Mouse (Mus musculus) myocyte (in vitro differentiated cells): ENCODE measurements around the gene Ugt1a9. TPM values are rescaled to one million over a fixed set of nuclear protein-coding genes. Genes with fewer than 3 reads are reported as not detected.

Experiments used
- H3K27me3 ChIP-seq: one replicate; pipeline ENCODE4 v1.6.1; 2011; ENCODE audit not compliant: control insufficient read depth, insufficient read depth, insufficient read length
- H3K36me3 ChIP-seq: one replicate; pipeline ENCODE4 v1.6.1; 2011; ENCODE audit not compliant: control insufficient read depth, insufficient read depth
- H3K4me2 ChIP-seq: one replicate; pipeline ENCODE4 v1.6.1; 2011; ENCODE audit warnings: low read depth, control low read depth
- H3K4me3 ChIP-seq: one replicate; pipeline ENCODE4 v1.5.1; 2011; ENCODE audit warnings: mild to moderate bottlenecking, control low read depth, moderate library complexity
- H3K79me2 ChIP-seq: one replicate; pipeline ENCODE4 v1.6.1; 2011; ENCODE audit not compliant: control insufficient read depth, insufficient read depth
- H3ac ChIP-seq: one replicate; pipeline ENCODE4 v1.6.1; 2011; ENCODE audit not compliant: control insufficient read depth, insufficient read length
- CEBPB ChIP-seq: IDR thresholded peaks from 2 replicates; pipeline ENCODE4 v1.6.1; 2011; ENCODE audit warnings: mild to moderate bottlenecking, moderate library complexity; ENCODE audit not compliant: poor library complexity, insufficient read depth, severe bottlenecking
- E2F4 ChIP-seq: IDR thresholded peaks from one replicate; pipeline ENCODE4 v1.6.1; 2011; ENCODE audit warnings: mild to moderate bottlenecking, control low read depth, moderate library complexity; ENCODE audit not compliant: insufficient read depth
- MAX ChIP-seq: IDR thresholded peaks from one replicate; pipeline ENCODE4 v1.6.1; 2011; ENCODE audit warnings: low read depth, mild to moderate bottlenecking, control low read depth
- MYOD1 ChIP-seq, 3 experiments: IDR thresholded peaks; one replicate each; pipeline ENCODE4 v1.6.1; 2011; ENCODE audit warnings: control low read depth in 2 of 3, low read depth in 2 of 3, mild to moderate bottlenecking in 2 of 3, moderate library complexity in 1 of 3; ENCODE audit not compliant: insufficient read length in 2 of 3, control insufficient read depth in 1 of 3
- MYOG ChIP-seq, 3 experiments: IDR thresholded peaks; one replicate each; pipeline ENCODE4 v1.6.1; 2011; ENCODE audit warnings: control low read depth in 2 of 3, low read depth in 2 of 3, mild to moderate bottlenecking in 2 of 3; ENCODE audit not compliant: insufficient read length in 2 of 3, control insufficient read depth in 1 of 3, insufficient read depth in 1 of 3
- POLR2A ChIP-seq: IDR thresholded peaks from one replicate; pipeline ENCODE4 v1.6.1; 2011; ENCODE audit warnings: low read depth, mild to moderate bottlenecking, control low read depth, moderate library complexity; ENCODE audit not compliant: insufficient read length
- POLR2AphosphoS2 ChIP-seq: IDR thresholded peaks from one replicate; pipeline ENCODE4 v1.6.1; 2011; ENCODE audit warnings: low read depth, control low read depth; ENCODE audit not compliant: insufficient read length
- REST ChIP-seq: IDR thresholded peaks from one replicate; pipeline ENCODE4 v1.6.1; 2011; ENCODE audit warnings: mild to moderate bottlenecking, control low read depth, moderate library complexity; ENCODE audit not compliant: insufficient read depth, insufficient read length
- SRF ChIP-seq: IDR thresholded peaks from one replicate; pipeline ENCODE4 v1.6.1; 2011; ENCODE audit warnings: low read depth; ENCODE audit not compliant: control insufficient read depth, insufficient read length
- TCF12 ChIP-seq: IDR thresholded peaks from one replicate; pipeline ENCODE4 v1.6.1; 2011; ENCODE audit warnings: mild to moderate bottlenecking, control low read depth; ENCODE audit not compliant: poor library complexity, insufficient read depth, severe bottlenecking
- TCF3 ChIP-seq: IDR thresholded peaks from one replicate; pipeline ENCODE4 v1.6.1; 2011; ENCODE audit warnings: low read depth, control low read depth; ENCODE audit not compliant: insufficient read length
- USF1 ChIP-seq: IDR thresholded peaks from one replicate; pipeline ENCODE4 v1.6.1; 2011; ENCODE audit warnings: low read depth, mild to moderate bottlenecking, control low read depth, moderate library complexity
- polyA plus RNA-seq: library from polyadenylated mRNA; unstranded; fragments of >200 nt; fragmentation: generic; extraction: Trizol; gene quantifications from one replicate; pipeline ENCODE4 v1.2.1, GENCODE M21; 2012; ENCODE audit warnings: missing spikeins

The Ugt1a9 gene
- polyA plus RNA-seq, 1 experiment, result not detected

DNA sequence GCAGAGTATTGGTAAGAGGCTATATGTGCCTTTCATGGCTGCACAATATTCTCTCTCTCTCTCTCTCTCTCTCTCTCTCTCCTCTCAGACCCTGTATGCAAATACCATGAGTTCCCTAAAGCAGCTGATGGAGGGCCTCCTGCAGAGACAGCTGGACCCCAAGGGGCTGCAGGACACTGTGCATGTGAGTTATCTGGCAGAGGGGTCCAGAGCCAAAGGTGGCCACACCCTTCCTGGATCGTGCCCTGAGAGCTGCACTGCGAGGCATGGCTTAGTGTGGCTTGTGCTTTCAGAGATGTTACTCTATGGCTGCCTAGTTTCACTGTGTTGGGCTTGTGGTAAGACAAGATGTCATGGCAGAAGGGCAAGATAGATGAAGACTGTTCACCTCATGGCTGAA, 177.1 kb downstream of the Ugt1a9 start:
- Histone ChIP-seq H3K4me3 (no peak overlapping the region), H3K36me3 (no peaks in the 10 kb centered on the region), H3K27me3 (peaks cover 12% of the 10 kb centered on the region), H3ac (no peak overlapping the region), H3K4me2 (no peak overlapping the region), H3K79me2 (no peaks in the 10 kb centered on the region)
- no peak for TF ChIP-seq CEBPB
- no peak for TF ChIP-seq POLR2A
- TF ChIP-seq MYOG (IDR thresholded peaks at IDR 0.05; ENCODE audit: control insufficient read depth in 1 of 3, insufficient read depth in 1 of 3, insufficient read length in 2 of 3, low read depth in 2 of 3), result no peak
- no peak for TF ChIP-seq TCF3
- TF ChIP-seq TCF12, result no peak
- no peak for TF ChIP-seq SRF

DNA sequence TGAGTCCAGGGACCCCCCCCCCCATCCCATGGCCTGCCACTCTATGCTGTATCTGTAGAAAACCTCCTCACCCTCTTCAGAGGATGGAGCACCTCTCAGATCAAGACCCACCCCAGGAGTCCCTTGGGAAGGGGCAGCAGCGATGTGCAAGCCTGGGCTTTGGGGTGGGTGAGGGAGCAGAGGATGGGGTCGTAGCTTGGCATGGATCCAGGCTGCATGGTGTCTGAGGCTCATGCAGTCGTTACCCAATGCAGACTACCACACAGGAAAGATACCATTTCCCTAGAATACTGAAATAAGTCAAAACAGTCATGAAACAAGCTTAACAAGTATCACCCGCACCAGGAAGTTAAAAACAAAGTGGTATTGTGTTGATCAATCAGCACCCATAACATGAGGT, 178.1 kb downstream of the Ugt1a9 start:
- H3K79me2 ChIP-seq, result no peaks in the 10 kb centered on the region
- TF ChIP-seq CEBPB (no peak), POLR2A (no peak), USF1 (no peak), MYOD1 (IDR thresholded peaks at IDR 0.05; ENCODE audit: control insufficient read depth in 1 of 3, insufficient read length in 2 of 3, low read depth in 2 of 3) (no peak), POLR2AphosphoS2 (no peak), TCF12 (no peak), SRF (no peak), E2F4 (no peak), MYOG (IDR thresholded peaks at IDR 0.05; ENCODE audit: control insufficient read depth in 1 of 3, insufficient read depth in 1 of 3, insufficient read length in 2 of 3, low read depth in 2 of 3) (no peak), REST (no peak), TCF3 (no peak), MAX (no peak)

DNA sequence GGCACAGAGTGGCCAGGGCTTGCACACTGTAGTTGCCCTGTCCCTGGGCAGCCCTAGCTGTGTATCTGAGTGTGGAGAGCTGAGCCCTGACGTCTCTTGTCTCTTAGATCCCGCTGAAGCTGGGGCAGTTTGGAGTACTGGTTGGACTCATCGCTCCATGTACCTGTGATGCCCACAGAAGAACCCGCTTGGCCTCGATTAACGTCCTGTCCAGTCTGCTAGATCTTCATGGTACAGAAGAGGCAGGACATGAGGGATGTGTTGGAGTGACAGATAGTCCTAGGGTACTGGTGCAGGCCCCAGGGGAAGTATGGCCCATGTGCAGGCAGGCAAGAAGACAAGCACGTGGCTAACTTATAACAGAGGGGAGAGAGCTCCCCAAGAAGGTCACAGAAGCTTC, 179.0 kb downstream of the Ugt1a9 start:
- H3K79me2 ChIP-seq, result no peaks in the 10 kb centered on the region
- H3K27me3 ChIP-seq, result peaks cover 8% of the 10 kb centered on the region
- no peak overlapping the region for H3K4me2 ChIP-seq
- H3K36me3 ChIP-seq, result no peaks in the 10 kb centered on the region
- TF ChIP-seq REST (no peak), USF1 (no peak), TCF3 (no peak), SRF (no peak), MAX (no peak), TCF12 (no peak)
- no peak overlapping the region for H3ac ChIP-seq
- H3K4me3 ChIP-seq, result no peak overlapping the region

More for the DNA sequence above, 178.1 kb downstream of the Ugt1a9 start:
- Histone ChIP-seq H3K36me3 (no peaks in the 10 kb centered on the region), H3K4me3 (no peak overlapping the region), H3K27me3 (peaks cover 8% of the 10 kb centered on the region), H3K4me2 (no peak overlapping the region), H3ac (no peak overlapping the region)

DNA sequence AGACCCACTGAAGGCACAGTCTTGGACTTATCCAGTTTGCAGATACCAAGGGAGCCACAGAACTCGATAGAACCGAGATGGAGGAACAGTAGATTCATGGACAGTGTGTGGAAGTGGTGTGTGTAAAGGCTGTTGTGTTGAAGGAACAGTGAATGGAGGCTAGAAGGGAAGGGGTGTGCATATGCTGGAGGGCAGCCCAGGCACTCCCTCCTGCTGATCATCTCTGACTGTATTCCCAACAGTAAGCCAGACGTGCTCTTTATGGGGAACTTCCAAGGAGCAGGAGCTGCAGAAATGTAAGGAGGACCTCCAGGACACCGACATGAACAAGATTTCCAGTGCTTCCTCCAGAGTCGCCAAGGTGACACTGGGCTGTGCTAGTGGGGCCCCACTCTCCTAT, 179.4 kb downstream of the Ugt1a9 start:
- TF ChIP-seq CEBPB, result no peak
- no peak for TF ChIP-seq REST
- TF ChIP-seq TCF12, result no peak
- no peak for TF ChIP-seq E2F4
- TF ChIP-seq MYOD1 (IDR thresholded peaks at IDR 0.05; ENCODE audit: control insufficient read depth in 1 of 3, insufficient read length in 2 of 3, low read depth in 2 of 3), result no peak
- no peak for TF ChIP-seq MAX
- no peak for TF ChIP-seq USF1
- no peak for TF ChIP-seq POLR2AphosphoS2
- TF ChIP-seq POLR2A, result no peak
- TF ChIP-seq TCF3, result no peak
- no peak for TF ChIP-seq MYOG (IDR thresholded peaks at IDR 0.05; ENCODE audit: control insufficient read depth in 1 of 3, insufficient read depth in 1 of 3, insufficient read length in 2 of 3, low read depth in 2 of 3)
- no peak for TF ChIP-seq SRF
- no peaks in the 10 kb centered on the region for H3K36me3 ChIP-seq
- H3K27me3 ChIP-seq, result peaks cover 8% of the 10 kb centered on the region
- no peak overlapping the region for H3ac ChIP-seq
- H3K79me2 ChIP-seq, result no peaks in the 10 kb centered on the region
- H3K4me3 ChIP-seq, result no peak overlapping the region
- no peak overlapping the region for H3K4me2 ChIP-seq

DNA sequence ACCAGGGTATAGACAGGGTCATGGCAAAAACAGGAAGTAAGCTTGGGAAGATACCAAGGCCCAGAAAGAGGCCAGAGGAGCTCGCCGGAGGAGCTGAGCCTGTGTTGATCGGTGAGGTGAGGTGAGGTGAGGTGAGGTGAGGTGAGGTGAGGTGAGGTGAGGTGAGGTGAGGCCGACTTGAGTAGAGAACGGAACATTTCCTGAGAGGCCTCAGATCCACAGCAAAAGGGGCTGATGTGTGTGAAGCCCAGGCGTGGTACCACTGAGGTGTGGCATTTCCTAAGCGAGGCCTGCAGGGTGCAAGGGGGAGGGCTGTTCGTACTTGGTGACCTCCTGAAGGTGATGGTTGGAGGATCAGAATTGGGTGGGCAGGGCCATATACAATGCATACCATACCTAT, 182.5 kb downstream of the Ugt1a9 start:
- Histone ChIP-seq H3ac (no peak overlapping the region), H3K79me2 (no peaks in the 10 kb centered on the region), H3K4me3 (no peak overlapping the region), H3K4me2 (no peak overlapping the region), H3K27me3 (peaks cover 8% of the 10 kb centered on the region), H3K36me3 (no peaks in the 10 kb centered on the region)
- TF ChIP-seq POLR2AphosphoS2 (no peak), TCF3 (no peak), TCF12 (no peak), MAX (no peak), MYOG (IDR thresholded peaks at IDR 0.05; ENCODE audit: control insufficient read depth in 1 of 3, insufficient read depth in 1 of 3, insufficient read length in 2 of 3, low read depth in 2 of 3) (no peak), USF1 (no peak), SRF (no peak), E2F4 (no peak), MYOD1 (IDR thresholded peaks at IDR 0.05; ENCODE audit: control insufficient read depth in 1 of 3, insufficient read length in 2 of 3, low read depth in 2 of 3) (no peak), CEBPB (no peak), POLR2A (no peak), REST (no peak)
